Mouse (Mus musculus): ENCODE measurements around the gene Zfp992.
"Not testable (repeated sequence)": the region's sequence is repeated elsewhere in the genome, so short reads cannot be mapped to it uniquely, and the experiment has no call there.

Zfp992 gene

DNA sequence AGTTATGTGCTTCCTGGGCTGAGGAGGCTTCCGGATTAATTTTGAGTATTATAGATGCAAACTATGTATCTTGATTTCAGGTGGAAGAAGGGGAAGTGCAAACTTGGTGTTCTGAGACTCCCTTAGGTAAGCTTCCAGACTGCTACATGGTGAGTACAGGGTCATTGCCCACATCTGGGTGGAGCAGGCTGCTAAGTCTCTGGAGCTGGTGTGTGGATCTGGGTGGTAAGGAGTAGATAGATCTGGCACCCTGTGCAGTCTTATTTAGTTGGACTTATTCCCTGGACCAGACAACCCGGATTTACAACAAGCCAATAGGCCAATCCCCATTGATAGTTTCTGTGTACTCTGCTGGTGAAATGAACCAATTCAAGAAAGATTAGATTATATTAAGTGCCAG, at the start of gene Zfp992:
Gene Zfp992, plus strand, starts transcription at position 74 of the 400 bp plus-strand sequence.
- DNase-seq, result not testable (repeated sequence)

GRCm38 (mm10) chr4:146429467-146429866, 19.4 kb upstream of the Zfp992 start:
- DNase-seq, result not testable (repeated sequence)

DNA sequence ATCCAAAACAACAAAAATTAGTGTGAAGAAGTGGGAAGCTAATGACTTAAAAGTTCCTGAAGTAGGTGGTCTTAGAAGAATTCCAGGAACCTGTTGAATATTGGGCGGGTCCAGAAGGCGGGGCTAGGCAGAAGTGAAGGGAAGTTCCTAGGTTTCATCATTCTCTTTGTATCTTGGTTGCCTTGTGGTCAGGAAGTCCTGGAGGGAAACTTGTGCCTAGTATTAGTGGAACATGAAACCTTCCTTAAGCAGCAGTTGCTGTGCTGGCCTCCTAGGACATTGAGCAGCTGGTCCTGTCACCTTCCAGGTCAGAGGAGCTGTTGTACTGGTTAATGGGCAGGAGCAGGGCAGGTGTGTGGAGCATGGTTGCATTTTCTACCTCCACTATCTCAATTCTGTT, 17.9 kb upstream of the Zfp992 start:
- not testable (repeated sequence) for DNase-seq

- not testable (repeated sequence) for DNase-seq
Observed at GRCm38 (mm10) chr4:146435539-146435938, 13.3 kb upstream of the Zfp992 start.

DNA sequence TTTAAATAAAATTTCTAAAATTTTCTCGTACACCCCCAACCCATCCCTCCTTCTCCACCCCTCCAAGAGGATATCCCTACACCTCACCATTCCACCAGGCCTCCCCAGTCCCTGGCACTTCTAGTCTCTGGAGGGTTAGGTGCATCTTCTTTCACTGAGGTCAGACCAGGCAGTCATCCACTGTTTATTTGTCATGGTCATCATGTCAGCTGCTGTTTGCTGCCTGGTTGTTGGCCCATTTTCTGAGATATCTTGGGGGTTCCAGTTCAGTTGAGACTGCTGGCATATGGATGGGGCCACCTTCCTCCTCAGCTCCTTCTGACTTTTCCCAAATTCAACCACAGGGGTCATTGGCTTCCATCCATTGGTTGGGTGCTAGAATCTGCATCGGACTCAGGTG, 11.6 kb upstream of the Zfp992 start:
- not testable (repeated sequence) for DNase-seq

- not testable (repeated sequence) for DNase-seq
Observed at GRCm38 (mm10) chr4:146444345-146444744, 4.5 kb upstream of the Zfp992 start.

- not testable (repeated sequence) for DNase-seq
Observed at GRCm38 (mm10) chr4:146445121-146445520, 3.7 kb upstream of the Zfp992 start.

DNA sequence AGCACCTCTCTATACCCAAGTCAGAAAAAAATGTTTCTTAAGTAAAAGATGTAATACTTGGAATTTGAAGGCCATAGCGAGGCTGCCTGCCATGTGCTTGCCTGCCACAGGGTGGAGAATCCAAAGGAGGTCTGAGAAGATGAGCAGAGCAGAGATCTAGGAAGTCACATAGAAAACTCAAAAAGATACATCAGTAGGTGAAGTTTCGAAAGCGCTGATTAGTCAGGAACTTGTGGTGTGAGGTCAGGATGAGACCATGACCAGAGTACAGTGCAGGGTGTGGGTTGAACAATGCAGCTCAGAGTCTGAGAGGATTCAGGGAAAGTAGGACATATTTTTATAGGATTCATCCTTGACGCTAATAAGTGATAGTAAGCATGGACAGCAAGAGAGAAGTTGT, 2.7 kb upstream of the Zfp992 start:
- DNase-seq, result not testable (repeated sequence)

GRCm38 (mm10) chr4:146447016-146447415, 1.8 kb upstream of the Zfp992 start:
- not testable (repeated sequence) for DNase-seq

- not testable (repeated sequence) for DNase-seq
Observed at GRCm38 (mm10) chr4:146449711-146450110, 888 bp downstream of the Zfp992 start.

DNA sequence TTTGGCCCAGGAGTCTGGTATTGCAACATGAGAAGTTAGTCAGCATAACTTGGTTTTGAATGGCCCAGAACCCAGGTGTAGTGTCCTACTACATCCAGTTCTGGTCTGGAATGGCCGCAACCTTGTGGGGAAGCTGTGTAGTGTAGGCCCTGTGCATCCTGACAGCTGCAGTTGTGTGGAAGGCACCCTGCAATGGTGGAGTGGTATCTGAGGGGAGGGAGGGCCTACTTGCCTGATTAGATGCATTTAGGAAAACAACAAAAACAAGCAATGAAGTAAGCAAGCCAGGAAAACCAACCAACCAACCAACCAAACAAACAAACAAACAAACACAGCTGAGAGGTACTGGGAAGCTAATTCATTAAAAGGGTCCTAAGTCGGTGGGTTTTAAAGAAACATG, 3.8 kb downstream of the Zfp992 start:
- DNase-seq, result not testable (repeated sequence)

- DNase-seq, result not testable (repeated sequence)
Observed at GRCm38 (mm10) chr4:146454170-146454569, 5.3 kb downstream of the Zfp992 start.

GRCm38 (mm10) chr4:146454896-146455295, 6.1 kb downstream of the Zfp992 start:
- DNase-seq, result no peak

DNA sequence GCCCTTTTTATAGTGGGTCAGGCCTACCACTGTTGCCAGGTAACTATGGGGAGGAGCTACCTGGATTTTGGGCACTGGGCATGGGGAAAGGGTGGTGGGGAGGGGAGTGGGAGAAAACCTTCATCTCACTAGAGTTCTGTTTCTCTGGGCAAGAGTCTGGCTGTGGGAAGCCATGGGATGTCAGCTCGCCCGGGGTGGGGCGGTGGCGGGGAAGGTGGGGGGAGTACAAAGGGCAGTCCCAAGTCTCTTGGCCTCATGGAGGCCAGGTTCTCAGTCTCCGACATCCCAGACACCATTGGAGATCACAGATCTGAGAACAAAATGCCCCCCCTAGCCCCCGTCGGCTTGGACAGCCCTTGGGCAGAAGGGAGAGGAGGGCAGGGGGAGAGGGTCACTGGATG, 6.5 kb downstream of the Zfp992 start:
- peak; percentile 24 for DNase-seq

GRCm38 (mm10) chr4:146456061-146456726, 7.4 kb downstream of the Zfp992 start:
- no peak for DNase-seq

- DNase-seq, result no peak
Observed at GRCm38 (mm10) chr4:146457126-146457525, 8.3 kb downstream of the Zfp992 start.

GRCm38 (mm10) chr4:146457720-146458119, 8.9 kb downstream of the Zfp992 start:
- DNase-seq, result no peak

DNA sequence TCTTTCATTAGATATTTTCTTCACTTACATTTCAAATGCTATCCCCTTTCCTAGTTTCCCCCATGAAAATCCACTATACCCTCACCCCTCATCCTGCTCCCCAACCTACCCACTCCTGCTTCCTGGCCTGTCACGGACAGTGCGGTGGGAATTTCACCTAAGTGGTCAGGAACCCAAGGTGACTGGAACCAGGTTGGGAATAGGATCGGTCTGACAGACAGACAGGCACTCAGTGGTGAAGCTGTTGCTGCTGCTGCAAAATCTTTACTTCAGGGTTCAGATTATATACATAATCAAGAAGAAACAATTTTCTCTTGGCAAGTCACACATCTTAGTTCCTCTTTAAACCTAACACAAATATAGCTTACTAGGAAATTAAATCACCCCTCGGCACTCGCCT, 11.0 kb downstream of the Zfp992 start:
- DNase-seq, result not testable (repeated sequence)

- DNase-seq, result not testable (repeated sequence)
Observed at GRCm38 (mm10) chr4:146460685-146461084, 11.9 kb downstream of the Zfp992 start.

- not testable (repeated sequence) for DNase-seq
Observed at GRCm38 (mm10) chr4:146463649-146464351, 15.0 kb downstream of the Zfp992 start.

DNA sequence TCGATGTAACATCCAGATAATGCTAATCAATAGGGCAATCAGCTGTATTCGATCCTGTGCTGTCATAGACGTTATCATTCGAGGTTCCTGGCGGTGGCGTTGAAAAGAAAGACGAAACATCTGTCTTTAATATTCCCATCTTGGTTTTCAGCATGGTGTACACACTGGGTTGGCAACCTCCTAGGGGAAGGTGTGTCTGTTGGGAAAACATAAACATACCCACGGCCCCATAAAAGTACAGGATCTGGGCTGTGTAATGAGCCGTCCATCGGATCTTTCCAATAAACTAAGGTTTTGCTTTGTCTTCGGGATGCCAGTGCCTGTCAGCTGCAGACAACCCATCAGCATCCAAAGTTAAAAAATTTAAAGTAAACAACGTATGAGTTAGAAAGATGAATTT, 21.2 kb downstream of the Zfp992 start:
- not testable (repeated sequence) for DNase-seq

DNA sequence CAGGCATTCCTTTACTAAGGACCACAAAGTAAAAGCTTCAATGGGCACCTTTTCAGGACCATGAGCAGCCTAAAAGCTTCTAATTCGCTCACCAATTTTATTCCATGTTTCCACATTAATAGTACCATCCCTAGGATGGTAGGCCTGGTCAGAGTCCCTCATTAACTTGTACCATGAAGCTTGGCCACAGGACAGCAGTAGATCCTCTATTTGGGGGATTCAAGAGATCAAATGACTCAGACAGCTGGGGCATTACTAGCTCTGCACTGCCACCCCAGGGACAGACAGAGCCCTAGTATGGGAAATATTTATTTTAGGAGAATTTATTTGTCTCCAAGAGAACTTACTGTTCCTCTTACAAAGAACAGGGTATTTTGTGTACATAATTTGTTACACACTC, 25.4 kb downstream of the Zfp992 start:
- not testable (repeated sequence) for DNase-seq

DNA sequence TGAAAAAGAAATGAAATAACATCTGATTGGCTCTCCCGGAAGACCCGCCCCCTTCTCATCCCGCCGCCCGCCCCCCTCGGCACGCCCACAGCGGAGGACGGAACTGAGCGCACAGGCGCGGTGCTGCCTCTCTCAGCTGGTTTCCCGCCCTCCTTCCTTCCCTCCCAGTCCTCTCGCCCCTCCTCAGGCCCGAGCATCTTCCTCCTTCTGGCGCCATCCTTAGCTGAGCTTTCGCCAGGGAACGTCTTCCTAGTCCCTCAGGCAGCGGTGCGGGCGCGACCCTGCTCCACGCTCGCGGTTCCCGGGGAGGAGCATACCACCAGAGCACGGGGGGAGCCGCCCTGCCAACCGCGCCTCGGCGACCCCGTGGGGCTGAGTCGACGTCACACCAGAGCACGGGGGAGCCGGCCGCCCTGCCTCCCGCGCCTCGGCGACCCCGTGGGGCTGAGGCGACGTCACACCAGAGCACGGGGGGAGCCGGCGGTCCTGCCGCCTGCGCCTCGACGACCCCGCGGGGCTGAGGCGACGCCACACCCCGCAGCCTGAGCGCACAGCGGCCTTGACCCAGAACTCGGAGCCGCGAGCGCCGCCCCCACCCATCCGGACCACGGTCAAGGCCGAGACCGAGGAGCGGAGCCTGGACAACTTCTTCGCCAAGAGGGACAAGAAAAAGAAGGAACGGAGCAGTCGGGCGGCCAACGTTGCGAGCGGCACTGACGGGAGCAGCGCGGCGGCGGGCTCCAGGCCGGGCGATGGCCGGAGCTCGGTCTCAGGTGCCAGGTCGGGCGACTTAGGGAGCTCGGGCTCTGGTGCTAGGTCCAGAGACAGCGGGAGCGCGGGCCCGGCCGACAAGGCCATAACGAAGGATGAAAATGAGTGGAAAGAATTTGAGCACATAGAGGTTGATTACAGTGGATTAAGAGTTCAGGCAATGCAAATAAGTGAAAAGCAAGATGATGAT, 26.2 kb downstream of the Zfp992 start:
- not testable (repeated sequence) for DNase-seq
